14 mouse cellular contexts compared by ENCODE assay signal in the genomic region with DNA sequence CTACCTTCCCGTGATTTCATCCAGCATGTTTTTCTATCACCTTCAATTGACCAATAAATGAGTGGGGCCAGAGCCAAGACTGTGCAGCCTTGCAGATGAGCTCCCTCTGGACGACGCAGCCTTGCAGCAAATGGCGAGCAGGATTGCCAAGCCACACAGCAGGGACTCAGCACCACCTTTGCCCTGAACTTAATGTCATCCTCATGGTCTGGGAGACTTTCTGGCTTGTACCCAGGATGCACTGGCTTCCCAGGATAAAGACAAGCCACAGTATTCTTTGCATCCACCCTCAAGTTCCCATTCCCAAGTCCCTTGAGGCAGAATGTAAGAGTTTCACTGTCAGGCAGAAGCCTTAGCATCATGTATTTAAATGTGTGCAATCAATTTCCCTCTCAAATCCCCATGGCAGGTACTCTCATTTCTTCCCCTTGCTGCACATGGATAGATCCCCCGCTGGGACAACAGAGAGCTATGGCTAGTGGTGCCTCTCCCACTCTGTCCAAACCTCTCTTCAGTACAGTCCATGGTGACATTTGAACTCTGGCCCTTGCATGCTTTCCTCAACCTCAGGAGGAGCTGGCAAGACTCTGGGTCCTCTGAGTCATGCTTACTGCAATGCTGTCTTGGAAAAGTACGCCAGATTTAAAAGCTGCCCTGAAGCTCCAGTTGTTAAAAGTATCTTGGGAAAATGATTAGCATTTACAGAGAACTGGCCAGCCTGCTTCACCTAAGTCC.
DNase-seq lines count a peak whose midpoint lies in the region; ATAC-seq and TF ChIP-seq lines count a peak whose summit lies in the region.
"Had no signal": no experiment of that assay in that cellular context is flagged by ENCODE, and none has a peak within 500 bp of the region (broad histone marks: within the 10 kb centered on the region; RNA-seq: fewer than 3 reads in every experiment).

No protein-coding gene starts in this region.

- H3K27ac ChIP-seq in forebrain, embryonic 14.5 days (ENCODE audit: low read depth, low read length): peak overlapping the region; percentile 39; the same call in 1 of the 2 replicates
- H3K27ac ChIP-seq in forebrain, embryonic 10.5 days: no peak overlapping the region
- no peak overlapping the region for H3K27ac ChIP-seq in hindbrain, postnatal 0 days
- no peak overlapping the region for H3K27ac ChIP-seq in hindbrain, embryonic 12.5 days
- H3K27ac ChIP-seq in limb, embryonic 14.5 days (replicated peaks; ENCODE audit: low read depth, low read length): no peak overlapping the region
- H3K27ac ChIP-seq: forebrain, embryonic 12.5 days had no signal

- no peaks in the 10 kb centered on the region for H3K9me3 ChIP-seq in forebrain, embryonic 14.5 days (replicated peaks; ENCODE audit: control insufficient read depth, low read length)
- no peaks in the 10 kb centered on the region for H3K9me3 ChIP-seq in forebrain, embryonic 10.5 days
- H3K9me3 ChIP-seq in hindbrain, postnatal 0 days (ENCODE audit: low read length): no peaks in the 10 kb centered on the region
- H3K9me3 ChIP-seq in hindbrain, embryonic 12.5 days (replicated peaks): no peaks in the 10 kb centered on the region
- H3K9me3 ChIP-seq in limb, embryonic 14.5 days (ENCODE audit: control insufficient read depth, low read length): no peaks in the 10 kb centered on the region
- H3K9me3 ChIP-seq: forebrain, embryonic 12.5 days; megakaryocyte, embryonic 14.5 days had no signal

- DNase-seq in forebrain, embryonic 14.5 days (ENCODE audit: low spot score): peak; percentile 19
- no peak for DNase-seq in forebrain, embryonic 10.5 days (ENCODE audit: extremely low spot score, low spot score)
- DNase-seq in hindbrain, postnatal 0 days (ENCODE audit: low spot score): peak; percentile 39
- peak; percentile 77 for DNase-seq in adipocyte (ENCODE audit: low spot score)
- peak; percentile 36 for DNase-seq in limb, embryonic 14.5 days (ENCODE audit: low spot score)
- no peak for DNase-seq in urinary bladder, postnatal 14 days (ENCODE audit: low spot score)
- DNase-seq: kidney, adult 18-20 months; liver; thymus, postnatal 25 days had no signal

- no peak for ATAC-seq in forebrain, embryonic 14.5 days
- 0 out of 2 replicates have a peak, but pooled peaks have one; percentile 15 for ATAC-seq in hindbrain, postnatal 0 days
- no peak for ATAC-seq in hindbrain, embryonic 12.5 days (ENCODE audit: low FRiP score)
- ATAC-seq in limb, embryonic 14.5 days (ENCODE audit: low FRiP score, low read depth): peak; percentile 80
- no peak for ATAC-seq in megakaryocyte-erythroid progenitor cell, adult 5-6 weeks (replicated peaks; ENCODE audit: low FRiP score, low TSS enrichment, poor library complexity, severe bottlenecking)

- H3K36me3 ChIP-seq in forebrain, embryonic 14.5 days (ENCODE audit: control insufficient read depth, insufficient read depth, low read length): no peaks in the 10 kb centered on the region
- no peaks in the 10 kb centered on the region for H3K36me3 ChIP-seq in forebrain, embryonic 10.5 days (replicated peaks)
- H3K36me3 ChIP-seq in hindbrain, postnatal 0 days (ENCODE audit: insufficient read depth, low read length): no peaks in the 10 kb centered on the region
- no peaks in the 10 kb centered on the region for H3K36me3 ChIP-seq in hindbrain, embryonic 12.5 days
- no peaks in the 10 kb centered on the region for H3K36me3 ChIP-seq in limb, embryonic 14.5 days (ENCODE audit: control insufficient read depth, insufficient read depth, low read length)
- H3K36me3 ChIP-seq: forebrain, embryonic 12.5 days had no signal

- no peak for TF ChIP-seq CTCF in hindbrain, postnatal 0 days (IDR thresholded peaks at IDR 0.05; ENCODE audit: low read depth)

- H3K27me3 ChIP-seq in forebrain, embryonic 14.5 days (replicated peaks; ENCODE audit: control insufficient read depth, insufficient read depth, low read length): no peaks in the 10 kb centered on the region
- no peaks in the 10 kb centered on the region for H3K27me3 ChIP-seq in forebrain, embryonic 10.5 days (ENCODE audit: poor library complexity, severe bottlenecking)
- no peaks in the 10 kb centered on the region for H3K27me3 ChIP-seq in hindbrain, postnatal 0 days (ENCODE audit: insufficient read depth, low read length)
- H3K27me3 ChIP-seq in hindbrain, embryonic 12.5 days: no peaks in the 10 kb centered on the region
- no peaks in the 10 kb centered on the region for H3K27me3 ChIP-seq in limb, embryonic 14.5 days (ENCODE audit: control insufficient read depth, insufficient read depth, low read length)
- H3K27me3 ChIP-seq: CH12.LX; forebrain, embryonic 12.5 days; megakaryocyte, embryonic 14.5 days had no signal

- H3K4me1 ChIP-seq in forebrain, embryonic 14.5 days (ENCODE audit: control insufficient read depth, insufficient read depth, low read length): peaks cover 13% of the 10 kb centered on the region
- H3K4me1 ChIP-seq in forebrain, embryonic 10.5 days: peaks cover 19% of the 10 kb centered on the region
- H3K4me1 ChIP-seq in hindbrain, postnatal 0 days (ENCODE audit: insufficient read depth, low read length): no peaks in the 10 kb centered on the region
- H3K4me1 ChIP-seq in hindbrain, embryonic 12.5 days: peaks cover 9% of the 10 kb centered on the region
- peaks cover 28% of the 10 kb centered on the region for H3K4me1 ChIP-seq in limb, embryonic 14.5 days (ENCODE audit: control insufficient read depth, insufficient read depth, low read length)
- H3K4me1 ChIP-seq: megakaryocyte, embryonic 14.5 days had no signal

- WGBS in forebrain, embryonic 14.5 days: 60% methylated on average over 6 of the region's 6 CpGs
- 76% methylated on average over 6 of the region's 6 CpGs for WGBS in forebrain, embryonic 10.5 days
- 45% methylated on average over 6 of the region's 6 CpGs for WGBS in hindbrain, postnatal 0 days
- WGBS in hindbrain, embryonic 12.5 days: 68% methylated on average over 6 of the region's 6 CpGs
- 34% methylated on average over 6 of the region's 6 CpGs for WGBS in limb, embryonic 14.5 days

- TF ChIP-seq POLR2A in limb, embryonic 14.5 days (IDR thresholded peaks at IDR 0.05; ENCODE audit: borderline replicate concordance, extremely low read depth, insufficient read depth, insufficient read length): no peak

- no peak overlapping the region for H3K4me3 ChIP-seq in forebrain, embryonic 14.5 days (ENCODE audit: low read depth, low read length)
- H3K4me3 ChIP-seq in forebrain, embryonic 10.5 days: no peak overlapping the region
- H3K4me3 ChIP-seq in hindbrain, postnatal 0 days (ENCODE audit: low read length): no peak overlapping the region
- no peak overlapping the region for H3K4me3 ChIP-seq in hindbrain, embryonic 12.5 days
- H3K4me3 ChIP-seq in limb, embryonic 14.5 days (replicated peaks; ENCODE audit: low read length): no peak overlapping the region
- H3K4me3 ChIP-seq: forebrain, embryonic 12.5 days; megakaryocyte, embryonic 14.5 days had no signal

- no peak overlapping the region for H3K9ac ChIP-seq in forebrain, embryonic 14.5 days (ENCODE audit: low read length)
- H3K9ac ChIP-seq in hindbrain, postnatal 0 days (replicated peaks; ENCODE audit: low read length): no peak overlapping the region
- H3K9ac ChIP-seq in hindbrain, embryonic 12.5 days: no peak overlapping the region
- H3K9ac ChIP-seq in limb, embryonic 14.5 days (ENCODE audit: low read depth, low read length, severe bottlenecking): no peak overlapping the region
- H3K9ac ChIP-seq: forebrain, embryonic 12.5 days had no signal

- no peak overlapping the region for H3K4me2 ChIP-seq in forebrain, embryonic 14.5 days (ENCODE audit: low read length)
- no peak overlapping the region for H3K4me2 ChIP-seq in hindbrain, postnatal 0 days (ENCODE audit: low read depth, low read length)
- no peak overlapping the region for H3K4me2 ChIP-seq in hindbrain, embryonic 12.5 days (replicated peaks)
- no peak overlapping the region for H3K4me2 ChIP-seq in limb, embryonic 14.5 days (replicated peaks; ENCODE audit: low read depth, low read length, severe bottlenecking)
- H3K4me2 ChIP-seq: forebrain, embryonic 12.5 days had no signal

Comparison
In these comparisons a context has a peak if more than half of its experiments do, and no peak if none do; other contexts are left out.
1. ATAC-seq: peak in hindbrain, postnatal 0 days (single experiment) and limb, embryonic 14.5 days (single experiment); none in forebrain, embryonic 14.5 days (single experiment), hindbrain, embryonic 12.5 days (single experiment) and megakaryocyte-erythroid progenitor cell, adult 5-6 weeks (single experiment).
2. DNase-seq: peak in forebrain, embryonic 14.5 days (single experiment), hindbrain, postnatal 0 days (single experiment), adipocyte (single experiment) and limb, embryonic 14.5 days (single experiment); none in forebrain, embryonic 10.5 days (single experiment) and urinary bladder, postnatal 14 days (single experiment).